Mouse (Mus musculus) layer of hippocampus, postnatal 25 days (tissue): ENCODE results near the gene Egfl7. TPM values are rescaled to one million over a fixed set of nuclear protein-coding genes. Genes with fewer than 3 reads are reported as not detected.

Experiments
- DNase-seq, 2 experiments: peaks; one replicate each; pipeline ENCODE4 v3.0.0; 2022; ENCODE audit warnings: mixed read lengths in 2 of 2, low spot score in 1 of 2; ENCODE audit errors: extremely low spot score in 1 of 2
- total RNA-seq, 2 experiments: library from RNA; stranded (reverse); gene quantifications; 2 replicates each; pipeline ENCODE4 v1.2.3; 2021

Gene Egfl7
- total RNA-seq, result 10 to 100 TPM; 56.8 to 68.2 TPM

DNA sequence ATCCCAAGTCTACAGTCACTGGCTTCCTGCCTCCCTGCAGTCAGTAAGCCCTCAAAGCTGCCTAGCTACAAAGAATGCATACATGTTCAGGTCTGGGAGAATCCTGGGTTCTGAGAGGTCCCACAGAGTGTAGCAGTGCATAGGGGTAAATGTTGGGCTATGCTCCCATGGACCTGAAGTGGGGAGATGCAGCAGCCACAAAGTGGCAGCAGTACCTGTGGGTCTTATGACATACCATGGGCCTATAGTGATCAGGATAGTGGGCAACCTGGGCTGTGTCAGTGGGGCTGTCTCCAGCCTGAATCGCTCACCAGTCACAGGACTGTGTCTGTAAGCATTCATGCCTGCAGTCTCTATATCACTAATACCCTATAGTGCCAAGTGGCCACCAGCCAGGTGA is at the start of gene Egfl7:
Gene Egfl7 (plus strand): TSS at position 301 of the 400 bp plus-strand sequence.
- DNase-seq, result no peak

DNA sequence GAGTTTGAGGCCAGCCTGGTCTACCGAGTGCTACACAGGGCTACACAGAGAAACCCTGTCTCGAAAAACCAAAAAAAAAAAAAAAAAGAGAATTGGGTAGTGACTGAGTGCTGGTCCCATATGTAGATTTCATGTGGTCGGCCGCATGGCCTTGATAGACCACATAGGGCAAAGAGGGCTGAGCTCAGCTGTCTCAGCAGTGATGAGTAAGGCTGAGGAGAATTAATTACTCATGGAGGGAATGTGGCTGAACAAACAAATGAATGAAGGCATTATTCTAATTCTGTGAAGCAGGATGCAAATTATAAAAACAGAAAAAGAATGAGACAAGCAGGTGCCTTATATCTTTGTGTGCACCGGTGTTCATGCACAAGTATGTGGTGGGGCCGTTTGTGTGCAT is 48.0 kb upstream of the Egfl7 start:
- DNase-seq, result no peak

GRCm38 (mm10) chr2:26533249-26533648 is 46.6 kb upstream of the Egfl7 start:
- no peak for DNase-seq

DNA sequence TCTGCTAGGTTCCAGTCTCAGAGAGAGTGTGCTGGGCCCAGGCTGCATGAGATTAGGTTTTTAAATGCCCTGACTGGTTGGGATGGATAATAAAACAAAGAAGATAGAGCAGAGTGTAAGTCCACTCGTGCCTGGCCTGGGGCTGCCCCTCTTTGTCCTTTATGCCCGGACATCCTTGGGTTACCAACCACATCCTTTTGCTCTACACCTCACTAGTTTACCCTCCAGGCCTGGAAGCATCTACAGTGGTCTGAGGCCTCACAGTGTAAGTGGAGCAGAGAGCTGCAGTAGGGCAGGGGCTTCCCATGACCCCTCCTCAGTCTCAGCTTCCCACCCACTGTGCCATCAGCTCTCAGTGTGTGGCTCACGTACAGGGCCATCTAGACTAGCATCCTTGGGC is 45.7 kb upstream of the Egfl7 start:
- DNase-seq, result no peak

DNA sequence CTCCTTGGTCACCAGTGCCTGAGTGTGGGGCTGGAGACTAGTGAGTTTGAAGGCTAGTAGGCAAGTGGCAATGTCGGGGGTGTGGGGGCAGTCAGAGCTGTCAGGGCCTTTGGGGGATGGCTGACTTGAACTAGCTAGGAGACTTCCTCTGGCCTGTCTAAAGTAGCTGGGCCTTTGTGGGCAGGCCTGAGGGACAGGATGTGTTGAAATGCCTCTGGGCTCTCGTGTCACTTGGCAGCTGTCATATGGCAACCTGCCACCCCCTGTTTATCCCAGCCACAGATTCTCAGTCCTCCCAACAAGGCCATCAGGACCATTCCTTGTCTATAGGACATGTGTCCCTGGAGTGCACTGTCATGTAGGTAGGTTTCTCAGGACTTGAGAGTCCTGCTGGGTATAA is 45.2 kb upstream of the Egfl7 start:
- DNase-seq, result no peak

DNA sequence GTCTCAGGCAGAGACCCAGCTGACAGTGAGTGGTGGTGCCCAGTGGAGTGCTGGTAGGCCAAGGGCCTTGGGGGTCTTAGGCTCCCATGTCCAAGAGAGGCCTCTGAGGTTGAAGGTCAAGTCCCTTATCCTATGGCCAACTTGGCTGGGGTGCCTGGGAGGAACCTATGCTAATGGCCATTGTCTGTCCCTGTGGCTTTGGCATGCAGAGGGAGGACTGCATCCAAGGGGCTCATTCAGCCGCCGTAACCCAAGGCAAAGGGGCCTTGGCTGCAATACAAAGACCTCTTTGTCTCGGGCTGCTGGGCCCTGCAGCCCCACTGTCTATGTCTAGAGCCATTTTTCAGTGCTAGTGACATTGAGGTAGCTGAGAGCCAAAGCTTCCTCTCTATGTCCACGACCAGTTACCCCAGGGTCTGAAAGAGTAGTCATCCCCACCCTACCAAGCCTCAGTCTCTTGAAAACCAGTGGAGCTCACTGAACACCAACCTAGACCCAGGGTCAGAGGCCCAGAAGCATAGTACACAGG is 44.2 kb upstream of the Egfl7 start:
- no peak for DNase-seq

DNA sequence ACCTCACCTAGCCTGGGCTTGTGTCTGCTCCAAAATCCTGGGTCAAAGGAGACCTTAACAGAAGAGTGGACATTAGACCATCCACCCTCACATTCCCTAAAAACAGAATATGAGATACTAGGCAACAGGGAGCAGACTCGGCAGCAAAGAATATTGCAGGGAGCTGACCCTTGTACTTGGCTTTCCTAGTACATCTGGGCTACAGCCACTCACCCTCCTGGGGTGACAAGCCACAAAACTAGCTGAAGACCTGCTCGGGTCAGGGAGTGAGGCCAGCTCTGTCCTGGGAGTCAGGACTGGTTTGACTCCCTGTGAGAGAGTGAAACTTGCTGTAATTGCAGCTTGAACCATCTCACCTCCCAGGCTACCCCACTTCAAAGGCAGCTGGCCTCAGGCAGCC is 40.3 kb upstream of the Egfl7 start:
- DNase-seq, result no peak

GRCm38 (mm10) chr2:26540721-26541120 is 39.1 kb upstream of the Egfl7 start:
- no peak for DNase-seq

- no peak for DNase-seq
Observed at GRCm38 (mm10) chr2:26541258-26541910, 38.4 kb upstream of the Egfl7 start.

DNA sequence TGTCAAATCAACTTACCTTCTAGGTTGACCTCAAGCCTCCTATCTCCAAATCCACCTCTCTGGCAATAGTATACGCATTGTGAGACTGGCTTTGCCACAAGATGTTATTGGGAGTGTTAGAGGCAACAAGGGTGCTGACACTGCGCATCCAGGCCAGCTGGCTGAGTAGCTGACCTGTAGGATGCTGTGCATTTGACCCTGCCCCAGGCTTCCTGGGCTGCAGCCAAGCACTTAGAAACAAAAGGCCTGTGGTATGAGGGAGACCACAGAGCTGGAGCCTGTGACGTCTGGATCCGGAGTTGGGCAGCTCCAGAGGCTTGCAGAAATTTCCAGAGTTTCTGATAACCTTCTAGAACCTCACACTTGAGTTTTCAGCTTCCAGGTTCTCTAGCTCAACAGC is 36.7 kb upstream of the Egfl7 start:
- no peak for DNase-seq

GRCm38 (mm10) chr2:26543768-26544167 is 36.0 kb upstream of the Egfl7 start:
- no peak for DNase-seq

DNA sequence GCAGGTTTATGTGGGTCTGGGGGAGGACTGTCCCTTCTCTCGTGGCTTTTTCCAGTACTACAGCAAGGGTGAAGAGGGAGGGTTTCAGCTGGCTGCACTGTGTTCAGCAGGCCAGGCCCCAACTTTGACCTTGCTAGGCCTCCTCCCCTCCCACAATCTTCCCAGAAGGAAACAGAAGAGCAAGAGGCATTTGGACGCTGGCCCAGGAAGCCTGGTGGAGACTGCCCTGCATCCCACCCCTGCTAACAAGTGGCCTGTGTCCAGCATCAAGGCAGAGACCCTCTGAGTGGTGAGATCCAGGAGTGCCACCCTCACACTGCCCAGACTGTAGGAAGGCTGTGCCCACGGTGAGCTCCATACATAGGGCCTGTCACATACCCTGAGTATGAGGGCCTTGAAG is 35.5 kb upstream of the Egfl7 start:
- DNase-seq, result no peak

DNA sequence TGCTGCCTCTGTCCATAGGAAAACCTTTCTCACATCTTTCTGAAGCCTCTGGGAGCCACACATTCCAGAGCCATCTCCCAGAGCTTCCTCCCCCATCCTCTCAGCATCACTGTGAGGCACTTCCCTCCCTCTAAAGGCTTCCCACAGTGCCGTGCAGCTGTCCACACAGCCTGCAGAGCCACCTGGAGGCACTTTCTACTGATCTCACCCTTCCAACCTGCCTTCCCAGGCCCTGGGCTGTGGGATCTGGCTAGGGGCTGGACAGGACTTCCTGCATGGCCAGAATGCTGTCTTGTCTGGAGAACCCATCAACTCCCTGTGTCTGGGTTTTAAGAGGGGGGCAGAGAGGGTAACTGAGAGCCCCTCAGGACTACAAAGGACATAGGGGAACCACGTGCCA is 32.3 kb upstream of the Egfl7 start:
- DNase-seq, result no peak

GRCm38 (mm10) chr2:26549801-26550200 is 30.0 kb upstream of the Egfl7 start:
- no peak for DNase-seq

DNA sequence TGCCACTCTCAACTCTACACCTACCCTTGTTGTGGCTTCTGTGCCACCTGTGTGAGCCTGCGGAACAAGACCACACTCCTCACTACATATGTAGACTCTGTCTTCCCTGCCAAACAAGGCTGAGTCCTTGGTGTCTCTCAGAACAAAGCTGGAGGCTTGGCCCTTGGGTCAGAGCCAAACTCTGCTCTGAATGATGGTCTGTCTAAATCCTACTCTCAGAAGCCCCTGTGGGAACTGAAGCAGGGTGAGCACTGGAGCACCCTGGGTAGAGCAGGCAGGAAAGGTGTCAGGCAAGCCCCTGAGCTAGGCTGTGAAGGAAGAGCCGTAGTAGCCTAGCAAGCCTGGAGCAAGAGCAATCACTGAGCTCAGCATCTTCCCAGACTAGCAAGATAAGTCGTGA is 29.6 kb upstream of the Egfl7 start:
- DNase-seq, result no peak

- DNase-seq, result no peak
Observed at GRCm38 (mm10) chr2:26550777-26551176, 29.0 kb upstream of the Egfl7 start.

DNA sequence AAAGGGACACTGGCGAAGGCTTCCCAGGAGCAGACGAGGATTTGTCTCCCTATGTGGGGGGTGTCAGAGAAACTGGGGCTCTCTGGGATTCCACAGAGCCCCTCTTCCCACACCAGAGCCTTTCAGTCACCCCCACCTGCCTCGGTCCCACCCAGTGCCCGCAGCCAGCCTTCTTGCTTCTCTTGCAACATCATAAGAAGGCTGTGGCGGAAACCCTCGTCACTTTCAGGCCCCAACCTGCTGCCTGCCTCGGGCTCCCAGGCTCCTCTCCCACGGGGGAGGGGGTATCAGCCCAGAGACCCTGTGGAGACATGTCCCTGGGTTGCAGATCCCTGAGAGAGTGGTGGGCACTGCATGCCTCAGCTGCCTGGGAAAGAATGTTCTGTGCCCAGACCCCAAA is 28.4 kb upstream of the Egfl7 start:
- no peak for DNase-seq

GRCm38 (mm10) chr2:26552066-26552465 is 27.7 kb upstream of the Egfl7 start:
- no peak for DNase-seq

- DNase-seq, result no peak
Observed at GRCm38 (mm10) chr2:26553904-26554303, 25.9 kb upstream of the Egfl7 start.

DNA sequence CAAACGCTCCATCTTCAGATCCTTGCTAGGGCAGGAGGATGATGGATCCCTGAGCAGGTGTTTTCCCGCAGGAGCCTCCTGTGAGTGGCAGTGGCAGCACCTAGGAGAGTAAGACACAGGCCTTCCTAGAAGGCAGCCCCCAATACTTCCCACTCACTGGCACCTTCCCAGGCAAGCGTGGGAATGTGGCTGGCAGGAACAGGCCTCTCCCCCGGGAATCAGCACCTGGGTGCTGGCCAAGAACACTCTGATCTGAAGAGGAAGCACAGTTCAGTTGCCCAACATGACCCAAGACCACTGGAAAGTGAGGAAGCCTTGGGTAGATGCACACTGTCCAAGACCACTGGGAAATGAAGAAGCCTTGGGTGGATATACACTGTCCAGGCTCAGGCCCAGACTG is 24.7 kb upstream of the Egfl7 start:
- DNase-seq, result peak in 1 of 2 experiments; percentile 59

GRCm38 (mm10) chr2:26556535-26556993 is 23.2 kb upstream of the Egfl7 start:
- DNase-seq, result no peak

GRCm38 (mm10) chr2:26560506-26560905 is 19.3 kb upstream of the Egfl7 start:
- DNase-seq, result no peak
